Mouse (Mus musculus): Measurements from ENCODE around the gene Tfcp2. TPM values are rescaled to one million over a fixed set of nuclear protein-coding genes. Genes with fewer than 3 reads are reported as not detected.

The Tfcp2 gene
- total RNA-seq, 4 experiments from 2014 or later = 31.4 to 41.1 (median 36.5) TPM

- DNase-seq (ENCODE audit: low spot score in 2 of 2) = no peak
Observed at GRCm38 (mm10) chr15:100448572-100448971, 103.2 kb downstream of the Tfcp2 start.

Other genes starting within 250 kb of the Tfcp2 start
- gene Mettl7a1, start 247.9 kb downstream of the Tfcp2 start, total RNA-seq (2022) = 10 to 100 TPM; 35.0 to 49.9 (median 40.9) TPM
- gene Mettl7a3, start 217.1 kb downstream of the Tfcp2 start, total RNA-seq (2022) = under 1 TPM in 1 of 4 experiments, not detected in 3; 0.98 TPM
- gene Methig1, start 198.9 kb downstream of the Tfcp2 start, total RNA-seq (2022) = not detected
- 1 to 10 TPM in 2 of 4 experiments, under 1 TPM in 1, not detected in 1; 0.94 to 1.2 (median 1.1) TPM for gene Mettl7a2, start 198.8 kb downstream of the Tfcp2 start, total RNA-seq (2022)
- gene Higd1c, start 187.5 kb downstream of the Tfcp2 start, total RNA-seq (2022) = not detected
- not detected for gene Gm5475, start 129.9 kb downstream of the Tfcp2 start, total RNA-seq (2022)
- gene Slc11a2, start 126.9 kb downstream of the Tfcp2 start, total RNA-seq (2022) = 10 to 100 TPM; 54.1 to 68.5 (median 60.4) TPM
- 10 to 100 TPM; 57.2 to 67.6 (median 62.7) TPM for gene Letmd1, start 83.0 kb downstream of the Tfcp2 start, total RNA-seq (2022)
- gene Csrnp2, start 56.5 kb downstream of the Tfcp2 start, total RNA-seq (2022) = 10 to 100 TPM; 22.7 to 26.3 (median 24.6) TPM
- 100 to 1,000 TPM in 3 of 4 experiments, 10 to 100 TPM in 1; 99.4 to 115 (median 109) TPM for gene Pou6f1, start 48.0 kb upstream of the Tfcp2 start, total RNA-seq (2022)
- 100 to 1,000 TPM; 106 to 135 (median 115) TPM for gene Dazap2, start 63.3 kb upstream of the Tfcp2 start, total RNA-seq (2022)
- 1 to 10 TPM; 1.4 to 4.3 (median 2.7) TPM for gene Smagp, start 84.9 kb upstream of the Tfcp2 start, total RNA-seq (2022)
- gene Bin2, start 117.5 kb upstream of the Tfcp2 start, total RNA-seq (2022) = 10 to 100 TPM in 2 of 4 experiments, 1 to 10 TPM in 2; 4.5 to 15.9 (median 9.7) TPM
- gene Cela1, start 135.9 kb upstream of the Tfcp2 start, total RNA-seq (2022) = 1 to 10 TPM in 3 of 4 experiments, under 1 TPM in 1; 0.68 to 7.5 (median 5.7) TPM
- 10 to 100 TPM in 2 of 4 experiments, 1 to 10 TPM in 2; 8.8 to 14.4 (median 11.5) TPM for gene Galnt6, start 177.4 kb upstream of the Tfcp2 start, total RNA-seq (2022)
- 10 to 100 TPM; 67.0 to 90.0 (median 75.9) TPM for gene Slc4a8, start 209.7 kb upstream of the Tfcp2 start, total RNA-seq (2022)

Data from layer of hippocampus, adult 8-10 months (tissue).